25 mouse cellular contexts compared by ENCODE assay signal in the genomic region with DNA sequence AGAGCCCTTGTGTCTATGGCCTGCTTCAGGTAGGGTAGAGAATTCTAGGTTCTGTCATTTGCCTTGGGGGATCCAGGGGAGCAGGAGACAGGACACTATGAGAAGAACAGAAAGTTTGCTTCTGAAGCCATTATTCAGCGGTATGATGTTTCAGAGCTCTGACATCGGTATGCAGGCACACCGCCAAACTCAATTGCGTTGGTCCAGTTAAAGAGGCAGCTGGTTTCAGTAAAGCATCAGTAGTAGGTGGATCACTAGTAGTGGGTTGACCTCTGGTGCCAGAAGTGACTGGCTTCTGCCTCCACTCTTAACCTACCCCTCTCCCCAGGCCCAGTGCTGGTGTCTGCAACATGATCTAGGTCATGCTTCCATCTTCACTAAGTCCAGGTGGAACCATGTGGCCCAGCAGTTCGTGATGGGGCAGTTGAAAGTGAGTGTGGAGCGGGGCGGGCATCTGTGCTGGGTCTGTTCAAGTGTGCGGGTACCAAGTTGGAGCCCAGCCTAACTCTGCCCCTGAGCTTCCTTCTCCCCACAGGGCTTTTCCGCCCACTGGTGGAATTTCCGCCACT. TPM values are rescaled to one million over a fixed set of nuclear protein-coding genes. Genes with fewer than 3 reads are reported as not detected.
DNase-seq lines count a peak whose midpoint lies in the region; ATAC-seq lines count a peak whose summit lies in the region.
"Had no signal": no experiment of that assay in that cellular context is flagged by ENCODE, and none has a peak within 500 bp of the region (broad histone marks: within the 10 kb centered on the region; RNA-seq: fewer than 3 reads in every experiment).

No protein-coding gene starts in this region.

- no peaks in the 10 kb centered on the region for H3K9me3 ChIP-seq in lung, embryonic 15.5 days
- H3K9me3 ChIP-seq in hindbrain, embryonic 10.5 days, result no peaks in the 10 kb centered on the region
- H3K9me3 ChIP-seq: forebrain, embryonic 13.5 days; heart, embryonic 15.5 days; limb, embryonic 10.5 days; megakaryocyte, embryonic 14.5 days; midbrain, embryonic 13.5 days; stomach, embryonic 15.5 days had no signal

- H3K36me3 ChIP-seq in lung, embryonic 15.5 days, result peaks cover 62% of the 10 kb centered on the region
- peaks cover 15% of the 10 kb centered on the region; the same call in 1 of the 2 replicates for H3K36me3 ChIP-seq in hindbrain, embryonic 10.5 days

- H3K4me1 ChIP-seq in lung, embryonic 15.5 days, result peaks cover 65% of the 10 kb centered on the region
- H3K4me1 ChIP-seq in hindbrain, embryonic 10.5 days (replicated peaks), result no peaks in the 10 kb centered on the region
- H3K4me1 ChIP-seq: forebrain, embryonic 13.5 days; midbrain, embryonic 13.5 days had no signal

- peak overlapping the region; percentile 81 for H3K27ac ChIP-seq in lung, embryonic 15.5 days
- no peak overlapping the region for H3K27ac ChIP-seq in hindbrain, embryonic 10.5 days
- H3K27ac ChIP-seq: forebrain, embryonic 13.5 days; heart, adult 2 months; heart, embryonic 15.5 days; limb, embryonic 10.5 days; midbrain, embryonic 13.5 days; stomach, embryonic 15.5 days had no signal

- no peak overlapping the region for H3K9ac ChIP-seq in lung, embryonic 15.5 days
- H3K9ac ChIP-seq: forebrain, embryonic 13.5 days; heart, embryonic 15.5 days; midbrain, embryonic 13.5 days; stomach, embryonic 15.5 days had no signal

- H3K27me3 ChIP-seq in lung, embryonic 15.5 days, result no peaks in the 10 kb centered on the region
- H3K27me3 ChIP-seq in hindbrain, embryonic 10.5 days (ENCODE audit: insufficient read depth, poor library complexity, severe bottlenecking), result no peaks in the 10 kb centered on the region
- H3K27me3 ChIP-seq: forebrain, embryonic 13.5 days; heart, embryonic 15.5 days; megakaryocyte, embryonic 14.5 days; midbrain, embryonic 13.5 days; stomach, embryonic 15.5 days had no signal

- intact Hi-C loops in heart, postnatal 14 days (cut with DNase I), result no loop called here
- intact Hi-C loops in heart, postnatal 36 days (cut with DNase I), result no loop called here

- peak; percentile 23 to 37 for DNase-seq in heart, postnatal 14 days
- DNase-seq in heart, postnatal 36 days, result no peak
- no peak for DNase-seq in lung, postnatal 25 days (ENCODE audit: low spot score)
- peak; percentile 72 to 77 for DNase-seq in adrenal gland, postnatal 36 days
- peak; percentile 23 to 70 for DNase-seq in lung, postnatal 4 days
- no peak for DNase-seq in hindbrain, embryonic 10.5 days (ENCODE audit: low spot score)
- DNase-seq: cerebellum, adult 8-10 months; cerebellum, postnatal 36 days; embryo, embryonic 11 days; gastrocnemius, postnatal 14 days; heart, adult 2 months; kidney, adult 2 months; kidney, postnatal 14 days; liver; thymus, postnatal 36 days had no signal

- H3K4me3 ChIP-seq in lung, embryonic 15.5 days, result no peak overlapping the region
- H3K4me3 ChIP-seq in hindbrain, embryonic 10.5 days, result no peak overlapping the region
- H3K4me3 ChIP-seq: forebrain, embryonic 13.5 days; heart, adult 2 months; heart, embryonic 15.5 days; limb, embryonic 10.5 days; megakaryocyte, embryonic 14.5 days; midbrain, embryonic 13.5 days; stomach, embryonic 15.5 days had no signal

- ATAC-seq in lung, embryonic 15.5 days (ENCODE audit: borderline replicate concordance, extremely low read depth, low FRiP score, low TSS enrichment), result no peak
- ATAC-seq: forebrain, embryonic 13.5 days; midbrain, embryonic 13.5 days had no signal

- 86% methylated on average over 10 of the region's 10 CpGs for WGBS in lung, embryonic 15.5 days
- WGBS in hindbrain, embryonic 10.5 days, result 95% methylated on average over 10 of the region's 10 CpGs

- no peak overlapping the region for H3K4me2 ChIP-seq in lung, embryonic 15.5 days
- H3K4me2 ChIP-seq: forebrain, embryonic 13.5 days; heart, embryonic 15.5 days; midbrain, embryonic 13.5 days; stomach, embryonic 15.5 days had no signal

RNA-seq across cellular contexts. Expression of a gene that starts 12.4 kb away (rescaled TPM):
- 10 to 100 TPM; 33.0 to 36.3 TPM for total RNA-seq in heart, postnatal 14 days (2021)
- total RNA-seq in heart, postnatal 36 days (2021), result 10 to 100 TPM; 37.8 to 39.8 TPM
- polyA plus RNA-seq in lung, embryonic 15.5 days (2015; fragmentation: Nextera tagmentation; extraction: Ambion mirVana), result 54.5 and 64.1 TPM in 2 replicates
- total RNA-seq in adrenal gland, postnatal 36 days (2021), result 10 to 100 TPM in 1 of 2 experiments, 1 to 10 TPM in 1; 9.4 to 23.4 TPM
- polyA plus RNA-seq in hindbrain, embryonic 10.5 days (2016; fragmentation: Nextera tagmentation; extraction: Ambion mirVana), result 6.7 and 8.1 TPM in 2 replicates
- total RNA-seq: monocyte, adult 5-6 weeks; neutrophil, adult 5-6 weeks had no signal

RNA-seq across cellular contexts. Expression of a gene that starts 47.8 kb away (rescaled TPM):
- 1 to 10 TPM; 7.8 to 9.8 TPM for total RNA-seq in heart, postnatal 14 days (2021)
- 1 to 10 TPM; 4.8 to 6.8 TPM for total RNA-seq in heart, postnatal 36 days (2021)
- polyA plus RNA-seq in lung, embryonic 15.5 days (2015; fragmentation: Nextera tagmentation; extraction: Ambion mirVana), result 98.0 and 99.3 TPM in 2 replicates
- total RNA-seq in adrenal gland, postnatal 36 days (2021), result 1,000 to 10,000 TPM; 1,648 to 1,771 TPM
- 180 and 207 TPM in 2 replicates for polyA plus RNA-seq in hindbrain, embryonic 10.5 days (2016; fragmentation: Nextera tagmentation; extraction: Ambion mirVana)

RNA-seq across cellular contexts. Expression of a gene that starts 52.3 kb away (rescaled TPM):
- 1 to 10 TPM; 9.7 to 9.9 TPM for total RNA-seq in heart, postnatal 14 days (2021)
- total RNA-seq in heart, postnatal 36 days (2021), result 1 to 10 TPM; 7.9 to 8.7 TPM
- 31.5 and 33.1 TPM in 2 replicates for polyA plus RNA-seq in lung, embryonic 15.5 days (2015; fragmentation: Nextera tagmentation; extraction: Ambion mirVana)
- 1 to 10 TPM; 5.6 to 6.6 TPM for total RNA-seq in adrenal gland, postnatal 36 days (2021)
- polyA plus RNA-seq in hindbrain, embryonic 10.5 days (2016; fragmentation: Nextera tagmentation; extraction: Ambion mirVana), result 39.7 and 39.8 TPM in 2 replicates
- total RNA-seq: neutrophil, adult 5-6 weeks had no signal

RNA-seq across cellular contexts. Expression of a gene that starts 52.3 kb away (rescaled TPM):
- total RNA-seq in heart, postnatal 14 days (2021), result under 1 TPM; 0.17 to 0.29 TPM
- under 1 TPM; 0.11 to 0.14 TPM for total RNA-seq in heart, postnatal 36 days (2021)
- 1.1 TPM in 2 replicates for polyA plus RNA-seq in lung, embryonic 15.5 days (2015; fragmentation: Nextera tagmentation; extraction: Ambion mirVana)
- under 1 TPM; 0.16 to 0.36 TPM for total RNA-seq in adrenal gland, postnatal 36 days (2021)
- 1.8 TPM in 2 replicates for polyA plus RNA-seq in hindbrain, embryonic 10.5 days (2016; fragmentation: Nextera tagmentation; extraction: Ambion mirVana)
- total RNA-seq: MEL; monocyte, adult 5-6 weeks had no signal

Comparison
In these comparisons a context has a peak if more than half of its experiments do, and no peak if none do; other contexts are left out.
1. DNase-seq: peak in heart, postnatal 14 days (2 of 2), adrenal gland, postnatal 36 days (2 of 2) and lung, postnatal 4 days (2 of 2); none in heart, postnatal 36 days (0 of 2), lung, postnatal 25 days (single experiment) and hindbrain, embryonic 10.5 days (single experiment).
2. RNA of a gene that starts 47.8 kb away (total RNA-seq): 1,648 to 1,771 TPM in adrenal gland, postnatal 36 days; 7.8 to 9.8 TPM in heart, postnatal 14 days and 4.8 to 6.8 TPM in heart, postnatal 36 days; every median in the first group is over 100 times any median in the second.